Mouse (Mus musculus): ENCODE data around the gene Cyp4f16. TPM values are rescaled to one million over a fixed set of nuclear protein-coding genes. Genes with fewer than 3 reads are reported as not detected.
"Not testable (repeated sequence)": the region's sequence is repeated elsewhere in the genome, so short reads cannot be mapped to it uniquely, and the experiment has no call there.

Cyp4f16 gene
- total and polyA plus RNA-seq, 2 experiments: 4.1 to 5.1 TPM

DNA sequence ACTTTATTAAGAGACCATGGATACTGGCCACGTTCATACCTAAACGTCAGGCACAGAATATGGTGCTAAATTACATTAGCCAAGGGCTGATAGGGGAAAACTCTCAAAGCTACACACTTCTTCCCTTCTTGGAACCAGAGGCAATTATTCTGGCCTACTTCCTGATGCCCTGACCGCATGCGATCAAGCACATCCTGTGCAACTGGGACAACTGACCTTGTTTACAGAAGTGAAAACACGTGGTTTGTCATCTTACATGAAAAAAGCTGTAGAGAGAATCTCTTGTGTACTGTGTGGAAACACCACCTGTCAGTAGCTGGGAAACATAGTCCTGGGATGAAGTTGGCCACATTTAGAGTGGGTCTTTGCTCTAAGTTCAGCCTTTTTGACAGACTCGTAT lies 2.3 kb upstream of the Cyp4f16 start:
- 53% methylated on average over 6 of the region's 6 CpGs for WGBS
- peaks cover 2% of the 10 kb centered on the region; the same call in 1 of the 2 replicates for H3K4me1 ChIP-seq (ENCODE audit: control insufficient read depth, insufficient read depth, low read length)
- H3K27ac ChIP-seq (replicated peaks; ENCODE audit: insufficient read depth, low read depth, low read length): no peak overlapping the region
- H3K36me3 ChIP-seq (ENCODE audit: control insufficient read depth, insufficient read depth, low read length): no peaks in the 10 kb centered on the region
- no peak for TF ChIP-seq CTCF (IDR thresholded peaks at IDR 0.05; ENCODE audit: low read depth, low read length)
- DNase-seq (ENCODE audit: extremely low read depth, low read depth, low spot score): peak; percentile 33
- H3K4me3 ChIP-seq (ENCODE audit: insufficient read depth, low read depth, low read length): no peak overlapping the region
- H3K9ac ChIP-seq (ENCODE audit: low read depth, low read length): no peak overlapping the region
- H3K27me3 ChIP-seq (ENCODE audit: control insufficient read depth, insufficient read depth, low read length): no peaks in the 10 kb centered on the region
- H3K79me2 ChIP-seq (ENCODE audit: control insufficient read depth, insufficient read depth, low read length): no peaks in the 10 kb centered on the region

- Histone ChIP-seq H3K27me3 (ENCODE audit: control insufficient read depth, insufficient read depth, low read length) (no peaks in the 10 kb centered on the region), H3K36me3 (ENCODE audit: control insufficient read depth, insufficient read depth, low read length) (no peaks in the 10 kb centered on the region), H3K9ac (ENCODE audit: low read depth, low read length) (0 out of 2 replicates have a peak overlapping the region, but pooled peaks have one; percentile 21), H3K79me2 (ENCODE audit: control insufficient read depth, insufficient read depth, low read length) (no peaks in the 10 kb centered on the region), H3K27ac (replicated peaks; ENCODE audit: insufficient read depth, low read depth, low read length) (no peak overlapping the region), H3K4me1 (ENCODE audit: control insufficient read depth, insufficient read depth, low read length) (peaks cover 2% of the 10 kb centered on the region; the same call in 1 of the 2 replicates), H3K4me3 (ENCODE audit: insufficient read depth, low read depth, low read length) (peak overlapping the region; percentile 39; the same call in 1 of the 2 replicates)
- no peak for DNase-seq (ENCODE audit: extremely low read depth, low read depth, low spot score)
- TF ChIP-seq POLR2A (IDR thresholded peaks at IDR 0.05; ENCODE audit: extremely low read depth, insufficient read depth, low read length): no peak
- no peak for TF ChIP-seq CTCF (IDR thresholded peaks at IDR 0.05; ENCODE audit: low read depth, low read length)
- 46% methylated on average over 5 of the region's 5 CpGs for WGBS
These were observed 501 bp downstream of the Cyp4f16 start for GRCm38 (mm10) chr17:32536867-32537250.

GRCm38 (mm10) chr17:32544792-32545191 lies 8.4 kb downstream of the Cyp4f16 start:
- H3K4me1 ChIP-seq (ENCODE audit: control insufficient read depth, insufficient read depth, low read length); DNase-seq (ENCODE audit: extremely low read depth, low read depth, low spot score); H3K79me2 ChIP-seq (ENCODE audit: control insufficient read depth, insufficient read depth, low read length); H3K27ac ChIP-seq (replicated peaks; ENCODE audit: insufficient read depth, low read depth, low read length); H3K4me3 ChIP-seq (ENCODE audit: insufficient read depth, low read depth, low read length); H3K9ac ChIP-seq (ENCODE audit: low read depth, low read length); H3K36me3 ChIP-seq (ENCODE audit: control insufficient read depth, insufficient read depth, low read length); H3K27me3 ChIP-seq (ENCODE audit: control insufficient read depth, insufficient read depth, low read length): not testable (repeated sequence)
- 86% methylated on average over 5 of the region's 5 CpGs for WGBS

GRCm38 (mm10) chr17:32550377-32550776 lies 14.0 kb downstream of the Cyp4f16 start:
- not testable (repeated sequence) for H3K4me1 ChIP-seq (ENCODE audit: control insufficient read depth, insufficient read depth, low read length); H3K4me3 ChIP-seq (ENCODE audit: insufficient read depth, low read depth, low read length); H3K27me3 ChIP-seq (ENCODE audit: control insufficient read depth, insufficient read depth, low read length); DNase-seq (ENCODE audit: extremely low read depth, low read depth, low spot score); H3K79me2 ChIP-seq (ENCODE audit: control insufficient read depth, insufficient read depth, low read length); H3K36me3 ChIP-seq (ENCODE audit: control insufficient read depth, insufficient read depth, low read length); H3K27ac ChIP-seq (replicated peaks; ENCODE audit: insufficient read depth, low read depth, low read length); H3K9ac ChIP-seq (ENCODE audit: low read depth, low read length)
- WGBS: 94% methylated on average over 3 of the region's 3 CpGs

GRCm38 (mm10) chr17:32550900-32551770 lies 14.8 kb downstream of the Cyp4f16 start:
- TF ChIP-seq CTCF (IDR thresholded peaks at IDR 0.05; ENCODE audit: low read depth, low read length) (peak; percentile 73), POLR2A (IDR thresholded peaks at IDR 0.05; ENCODE audit: extremely low read depth, insufficient read depth, low read length) (no peak)
- no peaks in the 10 kb centered on the region for H3K4me1 ChIP-seq (ENCODE audit: control insufficient read depth, insufficient read depth, low read length)
- no peaks in the 10 kb centered on the region for H3K79me2 ChIP-seq (ENCODE audit: control insufficient read depth, insufficient read depth, low read length)
- WGBS: 39% methylated on average over 20 of the region's 20 CpGs
- H3K36me3 ChIP-seq (ENCODE audit: control insufficient read depth, insufficient read depth, low read length): no peaks in the 10 kb centered on the region
- H3K27me3 ChIP-seq (ENCODE audit: control insufficient read depth, insufficient read depth, low read length): no peaks in the 10 kb centered on the region
- H3K9ac ChIP-seq (ENCODE audit: low read depth, low read length): no peak overlapping the region
- peak overlapping the region; percentile 16; the same call in 1 of the 2 replicates for H3K4me3 ChIP-seq (ENCODE audit: insufficient read depth, low read depth, low read length)
- no peak overlapping the region for H3K27ac ChIP-seq (replicated peaks; ENCODE audit: insufficient read depth, low read depth, low read length)
- DNase-seq (ENCODE audit: extremely low read depth, low read depth, low spot score): peak; percentile 54

- H3K9ac ChIP-seq (ENCODE audit: low read depth, low read length); H3K27me3 ChIP-seq (ENCODE audit: control insufficient read depth, insufficient read depth, low read length); H3K4me3 ChIP-seq (ENCODE audit: insufficient read depth, low read depth, low read length); H3K36me3 ChIP-seq (ENCODE audit: control insufficient read depth, insufficient read depth, low read length); H3K27ac ChIP-seq (replicated peaks; ENCODE audit: insufficient read depth, low read depth, low read length); H3K4me1 ChIP-seq (ENCODE audit: control insufficient read depth, insufficient read depth, low read length); DNase-seq (ENCODE audit: extremely low read depth, low read depth, low spot score); H3K79me2 ChIP-seq (ENCODE audit: control insufficient read depth, insufficient read depth, low read length): not testable (repeated sequence)
- WGBS: 68% methylated on average over 1 of the region's 1 CpGs
These were observed 16.7 kb downstream of the Cyp4f16 start for GRCm38 (mm10) chr17:32553016-32553415.

DNA sequence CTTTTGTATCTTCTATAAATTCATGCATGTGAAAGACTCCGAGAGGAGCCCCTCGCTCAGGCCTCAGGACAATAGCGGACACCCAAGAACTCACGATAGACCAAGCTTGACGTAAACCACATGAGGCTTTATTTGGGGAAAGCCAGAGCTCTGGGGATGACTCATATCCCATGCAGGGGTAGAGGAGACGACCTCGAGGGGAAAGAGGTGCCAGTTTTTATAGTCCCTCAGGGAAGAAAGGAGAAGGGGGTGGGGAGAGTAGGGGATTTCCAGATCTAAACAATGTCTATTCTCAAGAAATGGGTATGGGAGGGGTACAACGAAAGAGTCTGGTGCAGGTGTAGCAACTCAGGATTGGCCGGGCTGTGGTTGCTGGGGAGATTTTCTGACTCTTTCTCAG lies 18.0 kb downstream of the Cyp4f16 start:
- H3K9ac ChIP-seq (ENCODE audit: low read depth, low read length); H3K27me3 ChIP-seq (ENCODE audit: control insufficient read depth, insufficient read depth, low read length); H3K79me2 ChIP-seq (ENCODE audit: control insufficient read depth, insufficient read depth, low read length); H3K27ac ChIP-seq (replicated peaks; ENCODE audit: insufficient read depth, low read depth, low read length); DNase-seq (ENCODE audit: extremely low read depth, low read depth, low spot score); H3K36me3 ChIP-seq (ENCODE audit: control insufficient read depth, insufficient read depth, low read length); H3K4me3 ChIP-seq (ENCODE audit: insufficient read depth, low read depth, low read length); H3K4me1 ChIP-seq (ENCODE audit: control insufficient read depth, insufficient read depth, low read length): not testable (repeated sequence)
- WGBS: 80% methylated on average over 9 of the region's 9 CpGs

DNA sequence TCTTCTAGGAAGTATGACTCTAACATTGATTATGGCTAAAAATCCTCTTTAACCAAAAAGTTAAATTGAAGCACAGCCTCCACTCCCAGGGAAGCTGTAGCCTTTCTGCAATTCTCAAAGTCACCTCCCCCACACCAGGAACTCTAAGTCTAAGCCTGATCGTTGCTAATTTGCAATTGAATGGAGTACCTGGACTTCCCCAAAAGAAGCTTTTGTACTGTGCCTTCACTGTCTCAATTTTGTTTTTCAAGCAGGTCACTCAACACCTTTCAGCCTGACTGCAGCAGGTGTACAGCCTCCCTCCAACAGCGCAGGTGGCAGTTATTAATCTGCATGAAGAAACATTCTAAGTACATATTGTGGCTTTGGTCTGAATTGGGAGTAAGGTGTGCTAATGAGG lies 26.9 kb downstream of the Cyp4f16 start:
- not testable (repeated sequence) for DNase-seq (ENCODE audit: extremely low read depth, low read depth, low spot score); H3K27ac ChIP-seq (replicated peaks; ENCODE audit: insufficient read depth, low read depth, low read length); H3K79me2 ChIP-seq (ENCODE audit: control insufficient read depth, insufficient read depth, low read length); H3K4me3 ChIP-seq (ENCODE audit: insufficient read depth, low read depth, low read length); H3K4me1 ChIP-seq (ENCODE audit: control insufficient read depth, insufficient read depth, low read length); H3K36me3 ChIP-seq (ENCODE audit: control insufficient read depth, insufficient read depth, low read length); H3K27me3 ChIP-seq (ENCODE audit: control insufficient read depth, insufficient read depth, low read length); H3K9ac ChIP-seq (ENCODE audit: low read depth, low read length)
- 85% methylated on average over 2 of the region's 2 CpGs for WGBS

- not testable (repeated sequence) for H3K27me3 ChIP-seq (ENCODE audit: control insufficient read depth, insufficient read depth, low read length); H3K4me3 ChIP-seq (ENCODE audit: insufficient read depth, low read depth, low read length); H3K36me3 ChIP-seq (ENCODE audit: control insufficient read depth, insufficient read depth, low read length); H3K4me1 ChIP-seq (ENCODE audit: control insufficient read depth, insufficient read depth, low read length); DNase-seq (ENCODE audit: extremely low read depth, low read depth, low spot score); H3K79me2 ChIP-seq (ENCODE audit: control insufficient read depth, insufficient read depth, low read length); H3K27ac ChIP-seq (replicated peaks; ENCODE audit: insufficient read depth, low read depth, low read length); H3K9ac ChIP-seq (ENCODE audit: low read depth, low read length)
- 75% methylated on average over 2 of the region's 2 CpGs for WGBS
These were observed 36.9 kb downstream of the Cyp4f16 start for GRCm38 (mm10) chr17:32573286-32573685.

All from liver, adult 2 months (tissue).